Mouse (Mus musculus): ENCODE measurements around the gene Sod1. TPM values are rescaled to one million over a fixed set of nuclear protein-coding genes. Genes with fewer than 3 reads are reported as not detected.

The Sod1 gene
- 100 to 1,000 TPM; 373 to 393 TPM for total RNA-seq (2021)
- long read RNA-seq, transcript Sod1-201 (5 exons, 641 nt) = major isoform, 88 of 105 reads
- long read RNA-seq, transcript Sod1-202 (3 exons, 3,970 nt) = minor isoform, 11 of 105 reads
- long read RNA-seq, partial matches to known transcripts = 3 of 105 reads
- long read RNA-seq, other reads (novel, unspliced or antisense) = 3 of 105 reads

DNA sequence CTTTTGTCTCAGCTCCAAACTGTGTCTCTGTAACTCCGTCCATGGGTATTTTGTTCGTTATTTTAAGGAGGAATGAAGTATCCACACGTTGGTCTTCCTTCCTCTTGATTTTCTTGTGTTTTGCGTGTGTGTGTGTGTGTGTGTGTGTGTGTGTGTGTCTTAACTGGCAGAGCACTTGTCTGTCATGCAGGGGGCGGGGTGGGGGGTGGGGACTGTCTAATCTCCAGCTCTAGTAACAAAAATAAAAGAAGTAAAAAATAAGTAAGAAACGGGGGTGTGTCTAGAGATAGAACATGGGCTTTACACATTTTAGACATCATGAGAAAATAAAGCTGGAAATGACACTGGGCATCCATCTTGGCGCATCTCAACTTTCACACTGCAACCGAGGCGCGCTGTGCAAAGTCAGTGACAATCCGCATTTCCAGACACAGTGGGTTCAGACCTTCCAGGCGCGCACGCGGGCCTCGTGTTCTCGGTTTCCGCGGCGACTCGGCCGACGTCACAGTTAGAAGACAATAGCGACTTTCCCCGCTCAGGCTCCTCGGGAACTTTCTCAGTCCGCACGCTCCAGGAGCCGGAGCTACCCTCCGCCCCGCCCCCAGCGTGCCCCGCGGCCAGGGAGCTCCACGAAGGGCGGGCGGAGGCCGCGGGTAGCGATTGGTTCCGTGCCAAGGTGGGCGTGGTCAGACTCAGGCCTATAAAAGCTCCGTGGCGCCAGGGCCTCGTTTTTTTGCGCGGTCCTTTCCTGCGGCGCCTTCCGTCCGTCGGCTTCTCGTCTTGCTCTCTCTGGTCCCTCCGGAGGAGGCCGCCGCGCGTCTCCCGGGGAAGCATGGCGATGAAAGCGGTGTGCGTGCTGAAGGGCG lies at the start of gene Sod1:
Gene Sod1, plus strand, starts transcription at position 729 of the 866 bp plus-strand sequence.
- DNase-seq (ENCODE audit: low spot score in 2 of 2) = peak; percentile 98

DNA sequence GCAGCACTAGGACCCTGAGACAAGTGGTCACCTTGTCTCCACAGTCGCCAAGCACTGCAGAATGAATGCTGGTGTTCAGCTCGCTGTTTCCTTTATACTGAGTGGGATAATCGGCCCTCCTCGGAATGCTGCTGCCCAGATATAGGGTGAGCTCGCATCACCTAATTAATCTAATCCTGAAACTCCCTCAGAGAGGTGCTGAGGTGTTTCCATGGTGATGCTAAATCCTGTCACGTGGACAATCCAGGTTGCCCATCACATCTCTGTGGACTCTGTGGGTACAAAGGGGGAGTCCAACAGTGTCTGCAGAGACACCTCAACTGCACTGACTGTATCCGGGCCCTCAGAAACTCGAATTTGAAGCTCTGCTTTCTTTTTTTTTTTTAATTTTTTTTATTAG lies 49.1 kb upstream of the Sod1 start:
- no peak for DNase-seq (ENCODE audit: low spot score in 2 of 2)

DNA sequence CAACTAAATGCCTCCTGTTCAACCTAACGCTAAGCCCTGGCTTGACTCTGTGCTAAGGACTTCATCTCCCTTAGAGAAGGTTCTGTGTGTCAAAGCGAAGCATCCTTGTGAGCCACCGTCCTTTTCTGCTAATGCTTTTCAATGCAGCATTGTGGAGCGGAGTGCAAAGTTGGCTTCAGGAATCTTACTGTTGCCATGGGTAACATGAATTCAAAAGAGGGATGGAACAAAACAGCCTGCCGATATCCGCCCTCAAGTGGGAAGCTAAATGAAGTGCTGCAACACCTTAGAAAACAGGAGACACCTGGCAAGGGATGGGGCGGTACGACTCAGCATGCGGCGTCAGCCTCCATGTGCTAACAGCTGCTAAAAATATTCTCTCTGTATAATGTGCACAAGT lies 44.1 kb upstream of the Sod1 start:
- peak in 1 of 2 experiments; percentile 47 for DNase-seq (ENCODE audit: low spot score in 2 of 2)

DNA sequence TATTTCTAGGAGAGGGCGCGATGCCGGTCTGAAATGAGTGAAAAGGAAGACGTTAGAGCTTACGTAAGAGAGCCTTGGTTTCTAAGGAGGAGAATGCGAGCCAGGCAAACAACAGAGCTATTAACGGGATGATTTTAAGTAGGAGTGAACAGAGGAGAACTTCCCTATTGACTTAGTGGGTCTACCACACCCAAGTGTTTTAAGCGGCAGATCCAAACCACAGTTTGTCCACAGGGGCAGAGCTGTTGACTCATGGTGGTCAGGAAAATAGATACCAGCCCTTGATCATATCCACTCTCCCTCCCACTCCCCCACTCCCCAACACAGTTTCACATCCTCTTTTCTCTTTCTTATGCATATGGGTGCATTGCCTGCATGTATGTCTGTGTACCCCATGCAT lies 43.1 kb upstream of the Sod1 start:
- no peak for DNase-seq (ENCODE audit: low spot score in 2 of 2)

DNA sequence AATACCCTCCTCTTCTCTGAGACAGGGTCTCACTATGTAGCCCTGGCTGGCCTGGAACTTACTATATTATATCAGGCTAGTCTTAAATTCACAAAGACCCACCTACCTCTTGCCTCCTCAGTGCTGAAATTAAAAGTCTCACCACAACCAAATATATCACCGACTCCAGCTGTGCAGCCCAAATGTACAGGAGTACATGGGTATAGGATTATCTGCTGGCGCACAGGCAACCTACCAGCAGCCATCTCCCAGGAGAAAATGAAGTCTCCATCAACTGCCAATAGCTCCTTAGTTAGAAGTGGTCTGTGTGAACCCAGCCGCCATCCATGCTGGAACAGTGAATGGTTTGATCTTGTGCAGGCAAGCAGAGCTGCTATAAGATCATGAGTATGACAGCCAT lies 42.1 kb upstream of the Sod1 start:
- DNase-seq (ENCODE audit: low spot score in 2 of 2) = no peak

DNA sequence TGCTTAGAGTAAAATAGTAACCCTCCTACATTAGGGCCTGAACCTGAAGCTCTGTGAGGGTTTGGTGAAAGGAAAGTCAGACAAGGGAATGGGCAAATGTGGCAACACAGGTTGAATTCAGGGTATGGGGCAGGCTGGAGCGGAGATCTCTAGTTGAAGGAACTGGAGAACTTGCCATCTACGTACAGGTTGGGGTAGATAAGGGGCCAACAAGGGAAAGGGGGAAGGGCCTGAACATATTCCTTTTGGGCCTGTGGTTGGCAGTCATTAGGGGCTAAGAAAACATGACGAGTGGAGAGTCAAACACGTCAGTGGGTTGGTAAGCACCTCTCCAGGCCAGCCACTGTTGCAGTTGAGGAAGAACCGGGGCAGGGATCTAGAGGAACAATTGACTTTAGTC lies 40.7 kb upstream of the Sod1 start:
- DNase-seq (ENCODE audit: low spot score in 2 of 2) = no peak

DNA sequence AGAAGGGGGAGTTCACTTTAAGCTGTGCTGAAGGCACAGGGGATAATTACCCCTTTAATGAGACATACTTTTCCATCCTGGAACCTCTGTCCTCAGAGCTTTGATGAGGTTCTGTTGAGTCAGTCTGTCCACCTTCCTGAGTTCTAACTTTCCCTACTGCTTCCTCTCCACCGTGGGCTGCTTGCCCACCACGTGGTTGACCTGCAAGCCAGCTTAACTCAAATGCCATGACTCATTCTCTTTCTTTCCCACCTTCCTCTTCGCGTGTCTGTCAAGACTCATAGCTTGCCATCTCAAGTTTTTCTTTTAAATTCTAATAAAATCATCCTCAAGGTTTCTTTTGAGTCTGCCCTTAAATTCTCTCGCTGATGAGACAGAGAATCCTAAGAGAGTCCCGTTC lies 39.6 kb upstream of the Sod1 start:
- no peak for DNase-seq (ENCODE audit: low spot score in 2 of 2)

DNA sequence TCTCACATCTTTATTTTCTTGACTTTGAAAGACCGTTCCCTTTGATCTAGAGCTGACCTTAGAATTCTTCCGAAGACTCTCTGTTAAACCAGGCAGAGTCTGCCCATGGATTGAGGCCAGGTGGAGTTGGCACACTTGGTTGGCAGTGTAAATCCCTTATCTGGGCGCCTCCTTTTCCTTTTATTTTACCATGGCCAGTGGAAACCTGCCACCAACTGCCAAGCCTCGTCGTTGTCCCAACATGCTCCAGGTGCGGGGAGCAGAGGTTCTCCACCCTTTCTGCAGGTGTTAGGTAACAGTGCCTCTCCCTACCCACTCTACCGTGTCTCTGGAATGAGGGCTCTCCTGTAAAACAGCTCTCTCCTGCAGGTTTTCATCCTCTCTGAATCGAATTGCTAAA lies 38.9 kb upstream of the Sod1 start:
- no peak for DNase-seq (ENCODE audit: low spot score in 2 of 2)

DNA sequence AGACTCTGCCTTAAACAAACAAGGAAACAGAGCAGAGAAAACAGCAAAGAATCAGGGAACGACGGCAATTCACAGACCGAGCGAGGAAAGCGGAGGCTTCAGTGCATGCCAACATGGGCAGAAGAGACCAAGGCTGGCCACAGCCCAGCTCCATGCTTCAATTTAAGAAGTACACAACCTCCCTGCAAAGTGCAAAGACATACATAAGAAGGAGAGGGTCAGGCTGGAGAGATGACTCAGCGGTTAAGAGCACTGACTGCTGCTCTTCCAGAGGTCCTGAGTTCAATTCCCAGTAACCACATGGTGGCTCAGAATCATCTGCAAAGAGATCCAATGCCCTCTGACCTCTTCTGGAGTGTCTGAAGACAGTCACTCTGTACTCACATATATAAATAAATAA lies 36.4 kb upstream of the Sod1 start:
- DNase-seq (ENCODE audit: low spot score in 2 of 2) = no peak

DNA sequence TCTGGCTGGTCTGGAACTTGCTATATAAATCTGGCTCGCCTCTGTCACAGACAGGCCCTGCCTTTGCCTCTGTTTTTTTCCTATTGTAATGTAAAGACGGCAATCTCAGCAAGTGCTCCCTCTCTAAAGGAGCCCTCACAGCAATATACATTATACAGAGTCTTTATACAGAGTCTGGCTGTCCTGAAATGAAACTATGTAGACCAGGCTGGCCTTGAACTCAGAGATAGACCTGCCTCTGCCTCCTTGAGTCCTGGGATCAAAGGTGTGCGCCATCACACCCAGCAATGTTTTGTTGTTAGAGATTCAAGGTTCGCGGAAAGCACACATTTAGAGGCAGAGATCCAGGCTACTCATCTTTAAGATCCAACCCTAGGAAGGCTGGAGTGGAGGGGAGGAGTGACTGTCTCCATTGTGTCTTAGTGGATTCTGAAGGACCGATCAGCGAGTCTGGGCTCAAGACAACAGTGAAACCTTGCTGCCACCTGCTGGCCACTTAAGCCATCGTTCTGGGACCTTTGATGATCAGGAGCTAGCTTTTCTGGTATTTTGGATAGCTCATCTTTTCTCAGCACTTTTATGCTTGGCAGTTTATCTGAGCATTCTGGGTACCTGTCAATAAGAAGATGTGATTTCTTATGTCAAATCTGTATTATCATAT lies 34.5 kb upstream of the Sod1 start:
- peak; percentile 87 to 88 for DNase-seq (ENCODE audit: low spot score in 2 of 2)

DNA sequence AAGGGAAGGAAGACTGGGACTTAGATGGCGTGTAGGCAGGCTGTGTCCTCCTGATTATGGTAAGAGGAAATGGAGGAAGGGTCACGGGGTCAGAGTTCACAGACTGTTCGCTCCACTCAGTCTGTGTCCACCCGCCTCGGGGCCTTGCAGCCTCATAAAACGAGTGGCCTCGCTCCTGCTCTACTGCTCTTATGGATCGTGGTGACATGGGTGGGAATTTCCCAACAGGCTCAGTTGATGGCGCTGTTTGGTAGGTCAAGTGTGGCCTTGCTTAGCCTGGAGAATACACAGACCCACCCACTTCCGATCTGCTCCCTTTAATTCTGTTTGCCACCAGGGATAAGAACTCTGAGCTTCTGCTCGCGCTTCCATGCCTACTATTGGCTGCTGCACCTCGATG lies 33.1 kb upstream of the Sod1 start:
- no peak for DNase-seq (ENCODE audit: low spot score in 2 of 2)

DNA sequence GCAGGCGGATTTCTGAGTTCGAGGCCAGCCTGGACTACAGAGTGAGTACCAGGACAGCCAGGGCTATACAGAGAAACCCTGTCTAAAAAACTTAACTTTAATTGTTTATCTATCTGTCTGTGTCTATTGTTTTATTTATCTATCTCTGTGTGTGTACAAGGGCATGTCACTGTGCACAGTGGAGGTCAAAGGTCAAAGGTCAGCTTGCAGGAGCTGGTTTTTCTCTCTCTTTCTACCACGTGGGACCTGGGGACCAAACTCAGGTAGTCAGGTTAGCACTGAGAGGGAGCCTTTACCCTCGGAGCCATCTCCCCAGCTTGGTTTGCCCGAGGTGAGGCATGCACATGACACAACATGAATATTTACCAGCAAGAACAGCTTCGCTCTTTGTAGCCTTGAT lies 29.3 kb upstream of the Sod1 start:
- no peak for DNase-seq (ENCODE audit: low spot score in 2 of 2)

DNA sequence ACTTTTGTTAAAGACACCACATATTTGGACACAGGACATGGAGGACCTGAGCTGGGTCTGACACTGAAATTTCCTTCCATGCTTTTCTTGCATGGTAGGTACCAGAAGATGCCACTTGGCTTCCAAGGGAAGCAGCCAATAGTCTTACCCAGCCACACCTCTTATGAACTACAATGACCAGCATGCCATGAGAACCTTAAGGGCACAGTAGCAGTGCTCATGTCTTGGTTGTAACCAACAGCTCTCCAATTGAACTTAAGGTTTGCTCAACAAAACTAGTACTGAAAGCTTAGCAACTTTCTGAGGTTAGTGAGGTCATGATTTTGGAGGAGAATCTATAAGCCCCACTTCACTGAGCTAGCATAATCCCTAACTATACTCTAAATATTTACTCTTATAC lies 26.8 kb upstream of the Sod1 start:
- DNase-seq (ENCODE audit: low spot score in 2 of 2) = no peak

DNA sequence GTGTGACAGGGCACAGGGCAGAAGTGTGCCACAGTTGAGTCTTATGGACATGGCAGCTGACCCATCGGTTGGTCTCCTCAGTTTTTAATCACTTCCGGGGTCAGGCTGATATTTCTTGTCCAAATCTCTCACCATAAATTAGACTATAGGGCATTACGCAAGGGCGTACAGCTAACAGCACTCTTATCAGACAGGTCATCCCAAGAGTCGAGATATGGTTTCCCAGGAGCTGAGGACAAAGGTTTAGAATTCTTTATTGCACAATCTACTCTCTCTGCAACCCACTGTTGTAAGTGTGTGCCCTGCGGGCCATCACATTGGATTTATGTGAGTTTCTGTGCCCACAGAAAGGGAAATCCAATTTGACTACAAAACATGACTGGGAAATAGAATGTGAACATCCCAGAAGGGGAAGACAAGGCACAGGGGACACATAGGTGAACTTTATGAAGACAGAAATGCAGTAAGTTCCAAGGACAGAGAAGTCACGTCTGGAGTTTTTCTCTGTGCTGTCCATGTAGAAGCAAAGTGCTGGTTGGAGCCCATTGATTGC lies 23.8 kb upstream of the Sod1 start:
- no peak for DNase-seq (ENCODE audit: low spot score in 2 of 2)

DNA sequence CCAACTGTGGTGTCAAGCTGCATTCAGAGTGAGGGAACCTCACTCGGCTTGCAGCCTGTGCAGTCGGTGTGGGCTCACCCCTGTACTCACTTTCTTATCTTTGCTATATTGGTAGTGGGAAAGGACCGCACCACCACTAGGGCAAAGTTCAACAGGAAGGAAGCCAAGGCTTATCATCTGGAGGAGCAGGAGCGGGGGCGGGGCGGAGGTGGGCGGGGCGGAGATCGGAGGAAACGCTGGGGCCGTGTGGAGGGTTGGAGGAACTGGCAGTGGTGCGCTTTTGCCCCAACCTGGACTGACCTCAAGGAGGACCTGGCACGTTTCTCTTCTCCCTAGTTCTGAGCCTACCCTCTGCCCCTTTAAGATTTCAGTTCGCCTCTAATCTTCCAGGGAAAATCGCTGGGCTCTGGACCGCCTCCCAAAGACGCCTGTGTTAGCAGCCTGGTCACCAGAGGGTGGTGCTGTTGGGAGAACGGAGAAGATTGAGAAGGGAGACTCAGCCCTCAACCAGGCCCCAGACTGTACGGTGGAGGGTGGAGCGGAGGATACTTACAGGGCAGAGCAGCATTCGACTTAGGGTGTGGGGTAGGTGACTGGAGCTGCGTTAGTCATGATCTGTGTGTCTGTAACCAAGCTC lies 23.1 kb upstream of the Sod1 start:
- DNase-seq (ENCODE audit: low spot score in 2 of 2) = peak; percentile 72 to 78

DNA sequence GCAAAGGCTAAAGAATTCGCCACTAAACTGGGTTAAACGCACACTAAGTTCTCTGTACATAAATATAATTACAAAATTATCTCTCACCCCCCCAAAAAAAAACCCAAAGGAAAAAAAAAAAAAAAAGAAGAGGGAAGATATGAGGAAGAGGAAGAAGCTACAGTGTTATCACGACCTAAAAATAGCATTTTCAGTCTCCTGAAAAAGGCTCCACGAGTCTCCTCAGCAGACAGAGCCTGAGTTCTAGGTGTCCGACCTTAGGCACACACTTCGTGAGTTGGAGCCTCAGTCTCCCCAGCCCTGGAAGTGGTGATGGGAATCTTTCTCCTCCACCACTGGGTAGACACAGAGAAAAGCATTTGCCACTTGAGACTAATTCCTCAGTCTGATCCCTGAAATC lies 21.9 kb upstream of the Sod1 start:
- DNase-seq (ENCODE audit: low spot score in 2 of 2) = no peak

DNA sequence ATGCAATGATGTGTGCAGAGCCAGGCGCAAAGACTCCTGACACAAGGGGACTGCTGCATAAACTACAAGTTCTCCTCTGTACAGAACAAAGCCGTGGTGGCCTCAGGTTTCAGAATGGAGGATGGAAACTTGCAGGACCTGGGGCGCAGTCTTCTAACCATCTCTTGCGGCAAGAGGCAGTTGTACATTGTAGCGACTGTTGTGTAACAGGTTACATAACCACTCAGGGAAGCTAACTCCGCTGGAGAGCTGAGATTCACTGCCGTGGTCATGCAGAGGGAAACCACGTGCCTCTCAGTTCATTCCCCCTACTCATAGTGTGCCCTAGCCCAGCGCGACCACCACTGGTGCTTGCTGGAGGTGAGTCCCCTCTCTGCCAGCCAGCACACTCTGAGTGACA lies 21.4 kb upstream of the Sod1 start:
- DNase-seq (ENCODE audit: low spot score in 2 of 2) = no peak

DNA sequence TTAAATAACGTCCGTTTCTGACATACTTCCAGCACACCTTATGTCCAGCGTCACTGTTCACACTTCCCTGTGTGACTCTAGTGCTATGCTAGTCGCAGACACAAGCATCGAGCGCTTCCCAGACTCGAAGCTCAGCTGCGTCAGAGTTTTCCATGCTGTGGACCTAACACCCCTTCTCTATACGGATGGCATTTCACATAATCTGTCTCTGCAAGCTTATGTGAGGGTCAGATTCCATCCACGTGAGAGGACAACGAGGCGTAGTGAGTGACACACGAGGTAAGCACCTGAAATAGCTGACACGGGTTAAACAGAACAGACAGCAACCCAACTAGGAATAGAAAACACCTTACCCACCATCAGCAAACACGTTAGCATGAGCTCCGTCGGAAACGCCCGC lies 18.4 kb upstream of the Sod1 start:
- no peak for DNase-seq (ENCODE audit: low spot score in 2 of 2)

DNA sequence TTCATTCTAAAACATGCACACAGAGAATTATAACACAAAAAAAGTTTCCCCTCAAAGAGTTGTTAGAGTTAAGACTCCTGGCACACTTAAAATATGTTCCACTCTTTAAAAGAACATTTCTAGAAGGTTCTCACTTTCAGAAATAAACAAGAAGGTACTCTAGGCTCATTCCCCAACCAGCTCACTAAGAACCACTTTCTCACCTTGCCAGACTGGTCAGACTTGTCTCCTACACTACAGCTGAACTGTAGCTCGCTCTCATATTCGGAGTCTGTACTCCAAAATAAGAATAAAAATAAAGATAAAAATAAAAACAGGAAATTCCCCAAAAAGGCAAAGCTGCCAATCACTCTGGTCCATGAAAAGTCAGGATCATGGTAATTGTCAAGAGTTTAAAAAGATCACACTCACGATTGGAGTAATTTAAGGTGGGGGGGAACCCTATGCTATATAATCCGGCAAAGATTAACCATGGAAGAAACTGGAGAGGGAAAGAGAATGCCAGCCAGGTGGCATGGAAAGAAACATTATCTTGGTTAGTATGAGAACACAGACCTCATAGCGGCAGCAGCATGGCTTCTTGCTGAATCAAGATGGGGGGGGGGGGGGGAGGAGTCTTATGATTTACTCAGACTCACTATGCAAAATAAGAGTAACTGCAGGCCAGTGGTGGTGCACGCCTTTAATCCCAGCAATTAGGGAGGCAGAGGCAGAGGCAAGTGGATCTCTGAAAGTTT lies 17.2 kb upstream of the Sod1 start:
- DNase-seq (ENCODE audit: low spot score in 2 of 2) = no peak

DNA sequence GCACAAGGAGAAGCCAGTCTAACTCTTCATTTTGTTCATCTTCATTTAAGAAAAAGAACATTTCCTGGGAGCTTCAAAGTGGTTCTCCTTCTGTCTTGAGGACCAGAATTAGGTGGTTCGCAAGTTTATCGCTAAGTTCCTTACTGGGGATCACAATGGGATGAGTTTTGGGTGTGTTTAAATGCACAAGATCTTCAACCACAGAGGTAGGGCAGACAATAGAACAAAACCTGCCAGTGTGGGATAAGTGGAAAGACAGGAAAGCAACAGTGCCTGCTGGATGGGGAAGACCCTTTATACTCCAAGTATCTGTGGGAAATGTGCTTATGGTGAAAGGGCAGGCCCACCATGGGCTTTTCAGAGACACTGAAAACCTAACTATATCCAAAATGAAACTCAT lies 15.7 kb upstream of the Sod1 start:
- DNase-seq (ENCODE audit: low spot score in 2 of 2) = no peak

DNA sequence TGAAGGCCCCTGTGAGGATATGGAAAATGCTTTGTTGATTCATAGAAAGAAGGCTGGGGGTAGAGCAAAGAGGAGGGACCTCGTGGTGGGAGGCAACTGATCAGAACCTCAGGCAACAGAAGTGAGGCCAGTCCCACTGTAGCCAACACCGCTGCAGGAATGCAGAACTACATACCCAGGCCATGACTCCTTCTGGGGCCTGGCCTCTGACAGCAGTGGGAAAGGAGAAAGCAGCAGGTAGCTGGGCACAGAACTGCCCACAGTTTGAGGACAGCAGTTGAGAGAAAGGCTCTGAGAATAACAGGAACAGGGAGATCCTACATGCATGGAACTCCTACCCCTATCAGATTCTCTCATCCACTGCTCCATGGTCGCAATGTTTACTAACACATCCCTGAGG lies 11.6 kb upstream of the Sod1 start:
- DNase-seq (ENCODE audit: low spot score in 2 of 2) = no peak
